Mouse (Mus musculus): ENCODE measurements at regions not wholly inside any gene's neighbourhood (a gene's known extent, or its start where the extent isn't known, plus 50 kb on each side); places are given as distances from the start of the nearest gene placed in this dataset.

- no peak for DNase-seq (ENCODE audit: low spot score)
Observed at GRCm38 (mm10) chr3:101162536-101163159, 52.6 kb upstream of the Ptgfrn start.

GRCm38 (mm10) chr3:101161941-101162531 lies 52.0 kb upstream of the Ptgfrn start:
- no peak for DNase-seq (ENCODE audit: low spot score)

- no peak for DNase-seq (ENCODE audit: low spot score)
Observed at GRCm38 (mm10) chr3:101161421-101161940, 51.4 kb upstream of the Ptgfrn start.

All from T-cell, adult 2 months (primary cell).